Mouse (Mus musculus): Measurements from ENCODE around the gene Entpd2. TPM values are rescaled to one million over a fixed set of nuclear protein-coding genes. Genes with fewer than 3 reads are reported as not detected.
A peak's percentile ranks its signal among the peaks of the same experiment; 100 is the strongest.
"Not testable (repeated sequence)": the region's sequence is repeated elsewhere in the genome, so short reads cannot be mapped to it uniquely, and the experiment has no call there.

The Entpd2 gene
- polyA plus RNA-seq, 1 experiment: 19.3 TPM

DNA sequence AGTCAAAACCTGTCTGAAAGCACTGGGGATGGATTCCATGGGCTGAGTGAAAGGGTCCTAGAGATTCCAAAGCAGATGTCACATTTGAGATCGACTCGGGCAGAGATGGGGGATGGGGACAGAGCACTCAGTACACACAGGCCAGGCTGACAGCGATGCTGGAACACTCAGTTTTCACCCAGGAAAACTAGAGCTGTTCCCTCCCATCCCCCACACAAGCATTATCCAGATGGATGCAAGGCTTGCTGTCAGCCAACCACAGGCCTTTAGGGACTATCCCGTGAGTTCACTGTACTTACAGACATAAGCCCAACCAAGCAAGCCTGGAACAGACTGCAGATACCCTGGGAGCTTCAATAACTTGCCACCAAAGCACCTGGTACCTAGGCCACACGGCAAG lies 4.4 kb upstream of the Entpd2 start:
- DNase-seq (ENCODE audit: extremely low spot score in 1 of 2, low spot score in 1 of 2): no peak

DNA sequence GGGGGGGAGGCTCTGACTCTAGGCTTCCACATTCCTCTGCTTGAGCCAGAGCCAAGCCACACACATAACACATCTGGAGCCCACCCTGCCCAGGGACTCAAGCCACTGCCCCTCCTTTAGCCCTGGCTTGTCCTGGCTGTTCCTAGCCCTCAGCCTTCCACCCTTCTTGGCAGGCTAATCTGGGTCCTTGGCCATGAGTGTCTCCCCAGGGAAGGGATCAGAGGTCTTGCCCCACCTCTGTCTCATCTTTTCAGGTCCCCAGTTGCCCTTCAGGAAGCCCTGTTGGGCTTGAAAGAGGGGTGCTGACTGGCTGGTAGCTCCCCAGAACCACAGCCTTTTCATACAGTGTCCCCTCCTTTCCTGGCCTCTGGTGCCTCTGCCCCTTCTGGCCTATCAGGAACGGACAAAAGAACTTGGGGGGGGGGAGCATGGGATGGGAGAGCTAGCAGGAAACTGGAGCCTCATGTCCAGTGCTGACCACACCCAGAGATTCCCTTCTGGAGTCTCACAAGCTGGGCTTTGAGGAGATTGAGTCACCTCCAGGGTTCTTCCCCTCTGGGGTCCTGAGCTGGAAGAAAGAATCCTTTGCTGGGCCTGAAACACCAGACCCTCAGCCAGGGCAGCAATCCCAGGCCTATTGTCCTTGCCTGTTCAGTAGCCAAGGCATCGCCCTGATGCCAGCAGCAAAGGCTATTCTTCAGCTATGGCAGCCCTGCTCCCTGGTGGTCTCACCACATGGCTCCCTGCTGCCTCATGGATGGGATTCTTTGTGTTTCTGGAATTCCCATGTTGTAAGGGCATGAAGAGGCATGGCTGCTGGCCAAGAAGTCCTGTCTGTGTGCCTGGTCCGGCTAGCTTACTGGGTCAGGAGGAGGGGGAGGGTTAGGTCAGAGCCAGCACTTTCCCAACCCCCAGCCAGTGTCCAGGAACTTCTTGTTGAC lies 1.1 kb upstream of the Entpd2 start:
- peak in 1 of 2 experiments; percentile 36 for DNase-seq (ENCODE audit: extremely low spot score in 1 of 2, low spot score in 1 of 2)

DNA sequence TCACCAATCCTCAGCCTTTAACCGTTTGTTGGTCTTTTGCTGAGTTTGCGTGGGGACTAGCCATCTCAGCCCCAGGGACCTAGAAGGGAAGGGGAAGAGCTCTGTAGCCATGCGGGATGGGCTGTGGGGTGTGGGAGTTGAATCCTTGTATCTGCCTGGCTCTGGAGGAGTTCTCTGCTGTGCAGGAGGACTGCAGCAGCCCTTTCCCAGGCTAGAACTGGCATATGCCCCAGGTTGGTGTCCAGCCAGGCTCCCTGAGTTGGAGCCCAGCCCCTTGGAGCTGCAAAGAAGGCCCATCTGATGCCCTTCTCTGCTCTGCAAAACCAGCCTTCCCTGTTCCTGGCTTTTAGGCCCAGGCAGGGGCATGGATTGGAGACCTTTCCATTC lies 916 bp downstream of the Entpd2 start:
- peak in 1 of 2 experiments; percentile 43 for DNase-seq (ENCODE audit: extremely low spot score in 1 of 2, low spot score in 1 of 2)

DNA sequence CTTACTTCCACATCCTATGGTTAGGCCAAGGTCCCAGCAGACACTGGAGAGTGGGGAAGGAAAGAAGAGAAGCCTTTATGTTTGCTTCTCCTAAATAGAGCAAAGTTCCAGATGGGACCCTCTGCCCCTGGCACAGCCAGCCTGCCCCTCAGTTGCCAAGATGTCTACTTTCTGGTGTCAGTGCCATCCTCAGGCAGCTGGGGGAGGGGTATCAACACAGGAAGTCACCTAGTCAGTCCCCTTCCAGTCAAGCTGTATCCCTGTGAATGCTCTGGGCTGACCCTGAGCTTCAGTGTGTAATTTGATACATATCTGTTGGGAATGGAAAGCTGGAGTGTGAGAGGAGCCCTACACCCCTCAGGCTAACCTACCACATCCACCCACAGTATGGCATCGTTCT lies 1.3 kb downstream of the Entpd2 start:
- DNase-seq (ENCODE audit: extremely low spot score in 1 of 2, low spot score in 1 of 2): no peak

DNA sequence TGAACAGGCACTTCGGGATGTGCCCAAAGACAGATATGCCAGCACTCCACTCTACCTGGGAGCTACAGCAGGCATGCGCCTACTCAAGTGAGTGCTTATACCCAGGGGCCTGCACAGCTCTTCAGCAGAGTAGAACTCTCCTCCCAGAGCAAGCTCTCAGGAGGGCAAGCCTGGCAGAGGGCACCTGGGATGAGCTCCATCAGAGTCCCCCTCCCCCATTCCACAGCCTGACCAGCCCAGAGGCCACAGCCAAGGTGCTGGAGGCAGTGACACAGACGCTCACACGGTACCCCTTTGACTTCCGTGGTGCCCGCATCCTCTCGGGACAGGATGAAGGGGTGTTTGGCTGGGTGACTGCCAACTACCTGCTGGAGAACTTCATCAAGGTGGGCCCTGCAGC lies 2.4 kb downstream of the Entpd2 start:
- no peak for DNase-seq (ENCODE audit: extremely low spot score in 1 of 2, low spot score in 1 of 2)

DNA sequence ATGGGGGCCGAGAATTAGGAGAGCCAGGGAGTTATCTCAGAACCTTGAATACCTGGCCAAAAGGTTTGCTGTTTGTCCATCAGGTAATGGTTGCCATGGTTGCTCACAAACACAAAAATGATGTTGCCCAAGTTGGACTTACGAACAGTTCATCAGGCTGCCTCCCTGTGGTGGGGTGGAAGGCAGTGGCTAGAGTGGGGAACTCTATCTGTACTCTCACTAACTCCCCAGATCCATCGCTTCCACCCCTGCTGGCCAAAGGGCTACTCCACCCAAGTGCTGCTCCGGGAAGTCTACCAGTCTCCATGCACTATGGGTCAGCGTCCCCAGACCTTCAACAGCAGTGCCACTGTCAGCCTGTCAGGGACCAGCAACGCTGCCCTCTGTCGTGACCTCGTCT lies 3.4 kb downstream of the Entpd2 start, which contains the start of gene Npdc1:
Gene Npdc1, plus strand, starts transcription at position 301 of the 400 bp plus-strand sequence.
- no peak for DNase-seq (ENCODE audit: extremely low spot score in 1 of 2, low spot score in 1 of 2)

DNA sequence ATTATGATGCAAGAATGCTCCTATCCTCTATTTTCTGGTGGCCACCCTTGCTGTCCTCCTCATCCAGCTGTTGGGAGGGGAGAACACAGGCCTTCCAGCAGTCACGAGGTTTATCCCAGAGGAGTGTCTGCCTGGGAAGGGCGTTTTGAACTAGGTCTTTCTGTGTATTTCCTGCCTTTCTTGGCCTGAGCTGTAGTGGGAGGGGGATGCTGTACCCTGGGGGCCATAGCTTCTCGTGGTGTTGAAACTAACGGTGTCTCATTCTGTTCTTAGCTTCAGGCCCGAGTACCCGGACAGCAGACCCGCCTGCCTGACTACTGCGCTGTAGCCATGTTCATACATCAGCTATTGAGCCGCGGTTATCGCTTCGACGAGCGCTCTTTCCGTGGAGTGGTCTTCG lies 4.6 kb downstream of the Entpd2 start:
- no peak for DNase-seq (ENCODE audit: extremely low spot score in 1 of 2, low spot score in 1 of 2)

DNA sequence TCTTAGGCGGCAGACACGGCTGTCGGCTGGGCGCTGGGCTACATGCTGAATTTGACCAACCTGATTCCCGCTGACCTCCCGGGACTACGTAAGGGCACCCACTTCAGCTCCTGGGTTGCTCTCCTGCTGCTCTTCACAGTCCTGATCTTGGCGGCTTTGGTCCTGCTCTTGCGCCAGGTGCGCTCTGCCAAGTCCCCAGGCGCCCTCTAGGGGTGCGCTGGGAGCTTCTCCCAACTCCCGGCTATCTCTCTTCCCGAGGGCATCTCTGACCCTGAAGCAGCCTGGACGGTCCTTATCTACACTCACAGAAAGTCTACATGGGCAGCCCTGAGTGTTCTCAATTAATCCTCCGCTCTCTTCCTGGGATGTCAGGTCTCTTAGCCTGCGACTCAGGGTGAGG lies 5.1 kb downstream of the Entpd2 start:
- DNase-seq (ENCODE audit: extremely low spot score in 1 of 2, low spot score in 1 of 2): peak in 1 of 2 experiments; percentile 73

DNA sequence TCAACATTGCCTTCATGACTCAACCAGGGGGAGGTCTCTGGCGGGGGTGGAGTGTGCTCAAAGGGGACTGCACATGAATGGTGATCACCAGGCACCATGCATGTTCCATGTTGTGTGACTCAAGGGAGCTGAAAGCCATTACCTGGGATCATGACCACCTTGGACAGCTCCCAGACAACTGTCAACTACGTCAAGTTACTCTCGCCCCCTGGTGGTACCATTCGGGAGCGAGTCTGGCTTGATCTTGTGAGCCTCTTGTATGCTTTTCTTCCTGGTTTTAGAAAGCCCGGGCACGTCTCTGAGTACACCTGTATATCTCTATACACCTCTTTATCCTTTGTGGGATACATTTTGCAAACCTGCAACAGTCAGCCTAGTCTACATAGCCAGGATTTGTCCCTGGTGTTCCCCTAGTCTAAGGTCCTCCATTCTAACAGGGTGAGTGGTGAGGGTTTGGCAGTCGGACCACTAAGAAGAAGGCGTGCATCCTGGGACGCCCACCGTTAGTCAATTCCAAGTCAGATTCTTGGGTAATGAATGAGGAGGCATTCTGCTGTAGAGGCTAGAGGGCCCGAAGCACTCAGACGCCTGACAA lies 6.8 kb downstream of the Entpd2 start:
- peak in 1 of 2 experiments; percentile 82 for DNase-seq (ENCODE audit: extremely low spot score in 1 of 2, low spot score in 1 of 2)

DNA sequence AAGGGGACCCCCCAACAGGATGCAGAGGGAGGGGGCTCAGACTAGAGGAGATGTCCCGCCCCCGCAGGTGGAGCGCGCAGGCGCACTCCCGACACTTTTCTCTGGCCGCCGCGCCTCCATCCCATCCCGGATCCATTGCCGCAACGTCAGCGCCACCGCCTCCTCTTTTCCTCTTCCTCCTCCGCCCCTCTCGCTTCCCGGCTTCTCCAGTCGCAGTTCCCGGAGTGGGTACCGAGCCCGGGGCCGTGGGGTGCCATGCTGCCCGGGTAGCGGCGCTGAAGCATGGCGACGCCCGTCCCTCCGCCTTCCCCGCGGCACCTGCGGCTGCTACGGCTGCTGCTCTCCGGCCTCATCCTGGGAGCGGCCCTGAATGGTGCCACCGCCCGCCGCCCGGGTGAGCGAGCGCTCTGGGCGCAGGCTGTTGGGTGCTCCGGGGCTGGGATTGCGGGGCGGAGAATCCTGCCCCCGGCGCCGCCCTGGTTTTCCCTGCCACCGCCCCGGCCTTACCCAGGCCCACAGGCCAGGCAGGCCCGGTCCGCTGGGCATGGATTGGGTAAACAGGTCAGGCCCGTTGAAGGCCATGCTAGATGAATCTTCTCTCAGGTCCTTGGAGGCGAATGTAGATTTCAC lies 7.4 kb downstream of the Entpd2 start:
- DNase-seq (ENCODE audit: extremely low spot score in 1 of 2, low spot score in 1 of 2): peak; percentile 85 to 95

DNA sequence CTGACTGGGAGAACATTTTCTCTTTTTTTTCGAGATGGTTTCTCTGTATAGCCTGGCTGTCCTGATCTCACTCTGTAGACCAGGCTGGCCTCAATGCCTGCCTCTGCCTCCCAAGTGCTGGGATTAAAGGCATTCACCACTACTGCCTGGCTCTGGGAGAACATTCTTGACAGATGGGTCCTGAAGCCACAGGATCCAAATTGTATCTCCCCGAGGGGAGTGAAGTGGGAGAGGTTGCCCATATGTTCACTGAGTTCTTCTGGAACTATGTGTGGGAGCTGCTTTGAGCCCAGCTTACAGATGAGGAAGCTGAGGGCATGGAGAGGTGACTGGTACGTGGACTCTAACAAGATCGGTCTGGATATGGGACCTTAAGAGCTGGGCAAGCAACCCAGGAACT lies 8.3 kb downstream of the Entpd2 start:
- peak in 1 of 2 experiments; percentile 42 for DNase-seq (ENCODE audit: extremely low spot score in 1 of 2, low spot score in 1 of 2)

DNA sequence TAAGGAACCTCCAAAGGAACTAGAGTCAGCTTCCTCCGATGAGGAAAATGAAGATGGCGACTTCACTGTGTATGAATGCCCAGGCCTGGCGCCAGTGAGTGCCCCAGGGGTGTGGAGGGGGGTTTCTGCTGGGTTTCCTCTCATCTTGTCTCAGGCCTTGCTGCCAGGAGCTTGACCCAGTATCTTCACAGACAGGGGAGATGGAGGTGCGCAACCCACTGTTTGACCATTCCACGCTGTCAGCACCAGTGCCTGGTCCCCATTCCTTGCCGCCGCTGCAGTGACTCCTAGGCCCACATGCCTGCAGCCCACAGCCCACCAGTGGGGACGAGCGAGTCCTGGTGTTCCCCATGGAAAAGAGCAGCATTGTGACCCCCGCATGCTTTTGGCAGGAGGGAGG lies 13.2 kb downstream of the Entpd2 start:
- no peak for DNase-seq (ENCODE audit: extremely low spot score in 1 of 2, low spot score in 1 of 2)

DNA sequence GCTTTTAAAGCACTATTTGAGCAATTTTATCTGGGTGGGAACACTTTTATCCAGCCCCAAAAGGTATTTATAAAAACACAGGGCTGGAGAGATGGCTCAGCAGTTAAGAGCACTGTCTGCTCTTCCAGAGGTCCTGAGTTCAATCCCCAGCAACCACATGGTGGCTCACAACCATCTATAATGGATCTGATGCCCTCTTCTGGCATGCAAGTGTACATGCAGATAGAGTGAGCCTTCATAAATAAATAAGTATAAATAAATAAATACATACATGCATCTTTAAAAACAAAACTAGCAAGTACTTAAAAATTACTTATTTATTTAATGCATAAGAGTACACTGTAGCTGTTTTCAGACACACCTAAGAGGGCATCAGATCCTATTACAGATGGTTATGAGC lies 17.8 kb downstream of the Entpd2 start:
- not testable (repeated sequence) for DNase-seq (ENCODE audit: extremely low spot score in 1 of 2, low spot score in 1 of 2)

DNA sequence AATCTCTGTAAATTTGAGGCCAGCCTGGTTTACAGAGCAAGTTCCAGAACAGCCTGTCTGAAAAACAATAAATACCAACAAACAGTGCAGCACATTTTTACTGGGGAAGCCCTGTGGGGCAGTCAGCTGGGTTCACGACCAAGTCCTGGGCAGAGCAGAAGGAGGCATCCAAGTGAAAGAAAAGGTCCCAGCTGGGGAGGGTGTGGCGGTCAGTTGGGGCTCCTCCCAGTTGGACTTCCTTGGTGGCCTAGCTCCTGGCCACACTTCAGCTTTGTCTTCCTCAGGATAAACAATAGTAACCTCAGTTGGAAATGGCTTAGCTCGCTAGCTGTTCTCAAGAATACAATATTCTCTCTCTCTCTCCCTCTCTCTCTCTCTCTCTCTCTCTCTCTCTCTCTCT lies 21.8 kb downstream of the Entpd2 start:
- no peak for DNase-seq (ENCODE audit: extremely low spot score in 1 of 2, low spot score in 1 of 2)

DNA sequence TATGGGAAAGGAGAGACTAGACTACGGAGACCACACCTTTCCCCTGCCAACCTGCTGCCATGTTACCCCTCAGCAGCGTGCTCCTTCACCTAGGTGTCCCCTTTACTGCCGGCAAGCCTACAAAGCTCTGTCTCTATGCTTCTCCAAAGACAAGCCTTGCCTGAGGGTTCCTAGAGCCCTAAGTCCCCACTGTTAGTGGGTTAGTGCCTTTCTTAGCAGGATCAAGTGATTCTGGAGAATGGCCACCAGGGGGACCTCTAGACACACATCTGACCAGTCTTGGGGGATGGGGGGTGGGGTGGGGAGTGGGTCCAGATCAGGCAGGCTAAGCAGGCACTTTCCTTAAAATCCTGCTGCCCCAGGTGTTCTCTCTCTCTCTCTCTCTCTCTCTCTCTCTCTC lies 26.2 kb downstream of the Entpd2 start:
- peak in 1 of 2 experiments; percentile 61 for DNase-seq (ENCODE audit: extremely low spot score in 1 of 2, low spot score in 1 of 2)

DNA sequence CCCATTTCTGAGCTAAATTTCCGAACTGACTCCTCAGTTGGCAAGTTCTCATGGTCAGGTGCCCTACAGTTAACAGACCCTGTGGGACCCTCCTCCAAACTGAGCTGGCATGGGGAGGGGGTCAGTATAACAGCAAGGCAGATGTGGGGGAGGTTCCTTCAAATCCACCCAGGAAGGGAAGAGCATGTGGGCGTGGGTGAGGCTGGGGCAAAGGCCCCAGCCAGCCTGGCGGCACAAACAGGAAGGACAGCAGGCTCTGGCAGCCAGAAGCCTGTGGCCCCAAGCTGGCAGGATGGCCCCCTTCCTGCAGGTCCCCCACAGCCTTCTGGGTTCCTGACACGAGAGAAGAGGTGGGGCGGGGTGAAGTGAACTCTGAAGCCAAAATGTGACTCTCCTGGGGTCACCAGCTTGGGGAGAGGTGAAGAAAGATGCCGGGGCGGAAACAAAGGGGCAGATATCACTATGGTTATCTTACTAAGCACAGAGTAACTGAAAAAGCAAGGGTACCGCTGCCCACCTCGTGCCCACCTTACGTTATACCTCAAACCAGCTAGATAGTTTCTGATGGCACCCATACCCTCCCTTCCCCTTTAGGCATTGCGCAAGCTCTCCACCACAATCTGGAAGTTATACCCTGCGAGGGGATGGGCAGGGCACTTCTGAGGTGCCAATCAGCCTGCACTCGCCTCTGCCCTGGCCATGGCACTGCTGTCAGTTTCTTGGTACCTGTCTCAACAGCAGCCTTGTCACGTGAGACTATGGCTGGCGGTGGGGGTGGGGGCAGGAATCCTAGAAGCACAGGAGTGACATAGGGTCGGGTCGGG lies 27.1 kb downstream of the Entpd2 start, which contains the start of gene Fut7:
Gene Fut7, plus strand, starts transcription at position 681 of the 824 bp plus-strand sequence.
- DNase-seq (ENCODE audit: extremely low spot score in 1 of 2, low spot score in 1 of 2): no peak

DNA sequence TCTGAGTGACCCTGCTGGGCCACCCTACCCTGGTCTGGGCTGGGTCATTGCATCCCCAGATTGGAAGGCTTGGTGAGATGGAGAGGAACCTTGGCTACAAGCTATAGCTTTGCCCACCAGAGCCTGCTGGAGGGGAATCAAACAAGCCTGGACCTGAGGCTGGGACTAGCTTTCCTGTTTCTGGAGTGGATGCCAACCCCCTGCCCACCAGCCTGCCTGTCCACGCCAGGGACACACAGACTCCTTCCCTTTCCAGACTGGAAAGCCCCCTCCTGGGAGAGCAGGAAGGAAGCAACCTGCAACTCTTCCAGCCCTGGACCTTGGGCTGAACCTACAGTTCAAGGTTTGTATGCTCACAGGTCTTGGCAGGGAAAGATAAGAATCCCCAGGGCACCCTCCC lies 28.0 kb downstream of the Entpd2 start:
- DNase-seq (ENCODE audit: extremely low spot score in 1 of 2, low spot score in 1 of 2): no peak

DNA sequence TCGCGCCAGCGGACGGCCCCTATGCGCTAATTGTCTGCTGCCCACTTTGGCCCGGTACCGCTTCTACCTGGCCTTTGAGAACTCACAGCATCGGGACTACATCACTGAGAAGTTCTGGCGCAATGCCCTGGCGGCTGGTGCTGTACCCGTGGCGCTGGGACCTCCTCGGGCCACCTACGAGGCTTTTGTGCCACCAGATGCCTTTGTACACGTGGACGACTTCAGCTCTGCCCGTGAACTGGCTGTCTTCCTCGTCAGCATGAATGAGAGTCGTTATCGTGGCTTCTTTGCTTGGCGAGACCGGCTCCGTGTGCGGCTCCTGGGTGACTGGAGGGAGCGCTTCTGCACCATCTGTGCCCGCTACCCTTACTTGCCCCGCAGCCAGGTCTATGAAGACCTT lies 29.8 kb downstream of the Entpd2 start:
- no peak for DNase-seq (ENCODE audit: extremely low spot score in 1 of 2, low spot score in 1 of 2)

DNA sequence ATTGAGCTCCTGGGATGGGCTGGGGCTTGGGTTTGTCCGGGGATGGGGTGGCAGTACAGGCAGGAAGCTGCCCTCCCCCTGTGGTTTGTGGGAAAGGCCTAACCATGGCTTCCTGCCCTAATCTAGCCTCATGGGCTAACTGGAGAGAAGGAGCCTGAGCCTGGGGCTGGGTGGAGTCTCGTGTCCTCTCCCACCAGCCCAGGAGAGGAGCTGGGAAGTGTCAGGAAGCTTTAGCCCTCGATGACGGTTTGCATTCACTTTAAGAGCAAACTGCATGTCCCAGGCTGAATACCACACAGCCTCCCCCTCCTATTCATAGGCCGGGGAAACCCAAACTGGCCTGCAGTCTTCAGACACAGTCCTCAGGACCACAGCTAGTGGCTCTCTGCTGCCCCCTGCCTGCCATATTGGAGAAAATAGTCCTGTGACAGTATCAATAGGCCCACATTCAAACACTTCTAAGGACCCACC lies 31.1 kb downstream of the Entpd2 start:
- peak in 1 of 2 experiments; percentile 77 for DNase-seq (ENCODE audit: extremely low spot score in 1 of 2, low spot score in 1 of 2)

DNA sequence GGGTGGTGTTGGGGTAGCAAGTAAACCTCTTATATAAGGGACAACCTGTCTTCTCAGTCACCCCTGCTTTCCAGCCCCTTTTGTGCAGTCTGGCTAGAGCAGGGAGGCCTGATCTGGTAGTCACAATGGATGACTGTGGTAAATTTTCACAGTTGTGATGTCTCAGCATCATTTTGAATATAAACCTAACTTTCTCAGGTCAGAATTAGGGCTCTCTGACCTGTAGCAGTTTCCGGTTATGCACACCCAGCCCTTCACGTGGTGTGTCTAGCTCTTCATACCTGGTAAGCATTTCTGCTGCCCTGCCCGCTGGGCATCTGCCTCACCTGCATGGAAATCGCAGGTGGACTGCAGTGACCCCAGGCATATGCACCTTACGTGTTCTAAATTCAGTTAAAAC lies 31.6 kb downstream of the Entpd2 start:
- DNase-seq (ENCODE audit: extremely low spot score in 1 of 2, low spot score in 1 of 2): no peak

Measured in frontal cortex, adult 2 months (tissue).